Mouse (Mus musculus) lung, embryonic 16.5 days (tissue): Measurements from ENCODE around the gene Zdhhc19. TPM values are rescaled to one million over a fixed set of nuclear protein-coding genes. Genes with fewer than 3 reads are reported as not detected.

Source experiments
- ATAC-seq: fragments of 200-750 bp; cut with Nextera tagmentation; 2 replicates; pipeline ENCODE4 v1.8.0; 2017; ENCODE audit warnings: low read depth, mild to moderate bottlenecking, moderate library complexity
- H3K27ac ChIP-seq: fragments of 300-500 bp; sonication (generic); 2 replicates; pipeline ENCODE4 v1.5.1; 2014; ENCODE audit warnings: mild to moderate bottlenecking, control low read depth, low read length
- H3K27me3 ChIP-seq: fragments of 300-500 bp; sonication (generic); 2 replicates; pipeline ENCODE4 v1.6.1; 2014; ENCODE audit warnings: low read depth, low read length, mixed read lengths; ENCODE audit not compliant: control insufficient read depth, insufficient read depth
- H3K36me3 ChIP-seq: fragments of 300-500 bp; sonication (generic); 2 replicates; pipeline ENCODE4 v1.6.1; 2014; ENCODE audit warnings: low read length; ENCODE audit not compliant: control insufficient read depth, insufficient read depth
- H3K4me1 ChIP-seq: fragments of 300-500 bp; sonication (generic); replicated peaks from 2 replicates; pipeline ENCODE4 v1.6.1; 2014; ENCODE audit warnings: low read length, mixed read lengths; ENCODE audit not compliant: control insufficient read depth, insufficient read depth
- H3K4me2 ChIP-seq: fragments of 300-500 bp; sonication (generic); 2 replicates; pipeline ENCODE4 v1.6.1; 2014; ENCODE audit warnings: low read depth, low read length, control low read depth
- H3K4me3 ChIP-seq: fragments of 300-500 bp; sonication (generic); 2 replicates; pipeline ENCODE4 v1.5.1; 2014; ENCODE audit warnings: mild to moderate bottlenecking, low read length, control low read depth
- H3K9ac ChIP-seq: fragments of 300-500 bp; sonication (generic); 2 replicates; pipeline ENCODE4 v1.6.1; 2014; ENCODE audit warnings: low read length, control low read depth
- H3K9me3 ChIP-seq: fragments of 300-500 bp; sonication (generic); 2 replicates; pipeline ENCODE4 v1.6.1; 2016; ENCODE audit warnings: low read length; ENCODE audit not compliant: control insufficient read depth
- WGBS: fragments of 180-500 bp; shearing (Covaris S2); extraction: QIAGEN DNeasy Blood & Tissue Kit; methylation state at CpG from one replicate; pipeline ENCODE4 v1.1.7; 2014; 5-methylcytosine and 5-hydroxymethylcytosine counted together
- polyA plus RNA-seq: library from polyadenylated mRNA; unstranded; fragments of >200 nt; fragmentation: Nextera tagmentation; extraction: Ambion mirVana; gene quantifications from 2 replicates; pipeline ENCODE4 v1.2.1, GENCODE M21; 2015

Zdhhc19 gene
- polyA plus RNA-seq, 1 experiment from 2014 or later, result not detected

DNA sequence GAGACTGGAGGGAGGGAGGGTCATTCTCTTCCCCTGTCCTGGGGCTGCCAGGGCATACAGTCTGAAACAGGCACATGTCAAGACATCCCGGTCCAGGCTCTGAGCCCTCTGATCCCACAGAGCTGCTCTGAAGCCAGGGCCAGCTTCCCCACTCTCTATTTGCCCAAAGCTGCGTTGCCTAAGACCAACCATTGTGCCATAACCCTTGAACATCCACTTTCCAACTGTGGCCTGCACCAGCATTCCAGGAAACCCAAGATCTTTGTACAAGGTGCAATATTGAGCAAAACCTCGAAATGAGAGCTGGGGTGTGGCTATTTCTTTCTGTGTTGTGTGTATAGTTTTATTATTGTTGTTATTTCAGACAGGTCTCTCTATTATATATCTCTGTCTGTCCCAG lies 59.5 kb downstream of the Zdhhc19 start:
- no peak overlapping the region for H3K9ac ChIP-seq
- no peaks in the 10 kb centered on the region for H3K27me3 ChIP-seq
- no peak overlapping the region for H3K27ac ChIP-seq
- H3K9me3 ChIP-seq, result no peaks in the 10 kb centered on the region
- no peak for ATAC-seq
- peaks cover 6% of the 10 kb centered on the region for H3K4me1 ChIP-seq
- H3K36me3 ChIP-seq, result no peaks in the 10 kb centered on the region
- H3K4me3 ChIP-seq, result no peak overlapping the region
- no peak overlapping the region for H3K4me2 ChIP-seq
- 62% methylated on average over 3 of the region's 3 CpGs for WGBS

DNA sequence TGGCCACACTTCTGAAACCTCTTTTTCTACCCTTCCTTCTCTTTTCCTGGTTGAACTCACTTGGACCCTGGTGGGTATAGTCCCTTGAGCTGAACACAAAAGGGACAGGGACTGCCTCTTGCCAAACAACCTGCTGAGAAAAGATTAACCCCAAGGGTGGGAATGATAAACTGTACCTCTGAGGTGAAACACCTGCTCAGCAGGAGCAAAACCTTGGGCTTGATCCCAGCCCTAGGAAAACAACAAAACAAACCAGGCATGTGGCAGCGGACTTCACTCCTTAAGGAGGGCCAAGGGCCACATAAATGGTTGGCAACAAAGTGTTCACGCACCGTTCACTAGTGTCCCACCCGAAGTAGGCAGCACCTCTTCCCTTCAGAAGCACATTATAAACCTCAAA lies 63.4 kb downstream of the Zdhhc19 start:
- no peaks in the 10 kb centered on the region for H3K9me3 ChIP-seq
- H3K36me3 ChIP-seq, result no peaks in the 10 kb centered on the region
- H3K4me3 ChIP-seq, result no peak overlapping the region
- WGBS, result 65% methylated on average over 4 of the region's 4 CpGs
- H3K27ac ChIP-seq, result no peak overlapping the region
- H3K9ac ChIP-seq, result no peak overlapping the region
- no peak overlapping the region for H3K4me2 ChIP-seq
- no peaks in the 10 kb centered on the region for H3K27me3 ChIP-seq
- H3K4me1 ChIP-seq, result no peaks in the 10 kb centered on the region
- no peak for ATAC-seq

DNA sequence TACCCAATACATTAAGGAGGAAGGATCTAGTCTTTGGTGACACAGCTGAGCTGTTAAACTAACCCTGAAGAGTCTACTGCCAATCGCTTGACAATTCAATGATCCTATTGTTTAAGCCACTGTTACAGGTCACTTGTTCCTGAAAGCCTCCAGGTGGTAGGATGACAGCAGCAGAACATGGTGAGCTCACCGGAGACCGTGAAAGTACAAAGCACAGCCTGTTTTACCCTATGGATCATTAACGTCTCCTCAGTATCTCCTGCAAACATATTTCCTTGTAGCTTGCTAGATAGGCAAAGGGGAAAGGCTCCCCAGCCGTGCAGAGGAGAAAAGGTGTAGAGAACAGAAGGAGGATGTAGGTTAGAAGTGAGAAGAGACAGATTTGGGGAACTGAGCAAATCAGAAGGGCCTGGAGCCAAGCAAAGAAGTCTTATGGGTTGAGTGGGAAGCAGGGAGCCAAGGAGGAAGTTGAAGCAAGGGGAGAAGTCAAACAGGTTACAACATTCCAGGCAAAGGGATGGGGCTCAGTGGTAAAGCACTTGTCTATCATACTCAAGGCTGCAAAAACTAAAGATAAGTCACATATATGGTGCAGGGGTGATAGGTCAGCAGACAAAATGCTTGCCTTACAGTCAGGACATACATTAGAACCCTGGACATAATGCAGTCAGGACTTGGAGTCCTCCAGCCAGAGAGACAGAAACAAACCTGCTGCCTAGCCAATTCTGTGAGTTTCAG lies 67.2 kb downstream of the Zdhhc19 start:
- Histone ChIP-seq H3K4me1 (no peaks in the 10 kb centered on the region), H3K9me3 (no peaks in the 10 kb centered on the region), H3K36me3 (no peaks in the 10 kb centered on the region), H3K27ac (0 out of 2 replicates have a peak overlapping the region, but pooled peaks have one; percentile 0), H3K9ac (no peak overlapping the region), H3K4me3 (no peak overlapping the region), H3K4me2 (no peak overlapping the region), H3K27me3 (no peaks in the 10 kb centered on the region)
- ATAC-seq, result no peak; the same call in 1 of the 2 replicates
- WGBS, result 50% methylated on average over 5 of the region's 5 CpGs

DNA sequence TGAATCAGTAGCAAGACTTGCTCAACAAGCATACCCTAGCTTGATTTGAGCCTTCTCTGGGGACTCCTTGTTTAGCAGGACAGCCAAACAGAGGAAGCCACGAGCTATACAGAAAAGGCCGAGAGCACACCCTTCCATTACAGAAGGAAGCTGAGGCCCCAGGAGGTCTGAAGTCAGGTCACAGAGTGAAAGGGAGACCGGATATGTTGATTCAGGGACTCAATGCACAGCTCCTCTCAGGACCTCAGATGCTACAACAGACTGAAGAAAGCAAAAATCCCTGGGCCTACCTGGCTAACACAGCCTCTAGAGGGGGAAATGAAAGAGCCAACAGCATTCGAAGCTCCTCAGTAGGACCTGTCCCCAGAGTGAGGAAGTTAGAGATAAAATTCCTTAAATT lies 71.2 kb downstream of the Zdhhc19 start:
- Histone ChIP-seq H3K9me3 (no peaks in the 10 kb centered on the region), H3K36me3 (no peaks in the 10 kb centered on the region), H3K27me3 (no peaks in the 10 kb centered on the region), H3K27ac (no peak overlapping the region), H3K9ac (no peak overlapping the region), H3K4me3 (no peak overlapping the region), H3K4me1 (0 out of 2 replicates have a peak, but pooled peaks cover 2% of the 10 kb centered on the region), H3K4me2 (no peak overlapping the region)
- no peak for ATAC-seq
- WGBS, result 42% methylated on average over 4 of the region's 4 CpGs

DNA sequence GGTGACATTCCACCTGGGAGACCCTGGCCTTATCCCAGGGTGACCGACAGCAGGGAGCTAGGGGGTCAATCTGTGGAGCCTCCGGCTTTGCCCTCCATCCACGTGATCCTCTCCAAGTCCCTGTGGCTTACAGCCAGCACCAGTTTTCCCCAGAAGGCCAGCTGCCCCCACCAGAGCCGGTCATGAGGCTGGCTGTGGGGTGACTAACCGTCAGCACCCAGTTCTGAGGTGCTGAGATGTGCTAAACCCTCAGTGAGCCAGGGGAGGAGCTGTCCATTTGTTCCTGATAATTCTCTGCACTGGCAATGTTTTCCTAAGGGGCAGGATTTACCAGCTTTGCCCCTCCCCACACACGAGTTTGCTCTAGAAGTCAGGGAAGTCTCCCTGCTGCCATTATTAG lies 72.3 kb downstream of the Zdhhc19 start:
- no peak overlapping the region for H3K4me3 ChIP-seq
- no peak overlapping the region for H3K4me2 ChIP-seq
- ATAC-seq, result no peak
- no peaks in the 10 kb centered on the region for H3K36me3 ChIP-seq
- WGBS, result 50% methylated on average over 6 of the region's 6 CpGs
- H3K27ac ChIP-seq, result no peak overlapping the region
- H3K27me3 ChIP-seq, result no peaks in the 10 kb centered on the region
- H3K9ac ChIP-seq, result no peak overlapping the region
- 0 out of 2 replicates have a peak, but pooled peaks cover 2% of the 10 kb centered on the region for H3K4me1 ChIP-seq
- H3K9me3 ChIP-seq, result no peaks in the 10 kb centered on the region

DNA sequence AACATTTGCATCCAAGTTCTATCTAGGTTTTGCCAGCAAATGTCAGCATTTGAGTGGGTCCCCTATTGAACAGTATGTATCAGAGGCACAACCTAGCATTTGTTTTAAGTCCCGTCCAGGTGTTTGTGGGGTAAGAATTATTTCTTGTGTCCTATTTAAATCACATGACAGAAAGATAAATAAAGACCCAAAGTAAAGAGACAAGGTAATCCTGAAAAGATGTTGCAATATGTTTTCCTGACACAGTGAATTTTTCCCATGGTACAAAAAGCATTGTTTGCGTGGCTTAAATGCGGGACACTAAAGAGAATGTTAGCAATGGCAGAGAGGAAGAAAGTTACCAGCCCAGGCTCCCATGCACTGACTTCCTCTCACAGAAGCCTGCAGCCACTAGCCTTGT lies 74.0 kb downstream of the Zdhhc19 start:
- WGBS, result 89% methylated on average over 3 of the region's 3 CpGs

DNA sequence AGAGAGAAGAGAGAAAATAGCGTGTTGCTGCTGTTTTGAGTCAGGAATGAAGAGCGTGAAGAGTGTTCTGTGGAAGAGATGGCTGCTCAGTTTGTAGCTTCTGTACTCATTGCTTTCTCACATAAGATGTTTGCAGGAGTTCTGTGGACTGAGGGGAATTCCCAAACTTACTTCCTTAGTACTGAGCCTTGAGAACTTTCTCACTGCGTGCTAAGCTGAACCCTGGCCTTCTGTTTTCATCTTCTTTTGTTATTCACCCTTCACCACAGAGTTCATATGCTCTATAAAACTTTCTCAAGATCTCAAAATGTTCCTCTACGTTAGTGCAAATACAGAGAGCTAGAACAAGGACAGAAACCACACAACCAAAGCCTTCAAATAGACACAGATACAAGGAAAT lies 76.5 kb downstream of the Zdhhc19 start:
- ATAC-seq, result no peak
- Histone ChIP-seq H3K4me2 (no peak overlapping the region), H3K9ac (no peak overlapping the region), H3K27ac (no peak overlapping the region), H3K36me3 (no peaks in the 10 kb centered on the region), H3K4me1 (0 out of 2 replicates have a peak, but pooled peaks cover 2% of the 10 kb centered on the region), H3K9me3 (no peaks in the 10 kb centered on the region), H3K27me3 (no peaks in the 10 kb centered on the region), H3K4me3 (no peak overlapping the region)
- WGBS, result 81% methylated on average over 4 of the region's 4 CpGs

More for the DNA sequence above, 74.0 kb downstream of the Zdhhc19 start:
- Histone ChIP-seq H3K4me2 (no peak overlapping the region), H3K27me3 (no peaks in the 10 kb centered on the region), H3K9ac (no peak overlapping the region), H3K4me1 (0 out of 2 replicates have a peak, but pooled peaks cover 2% of the 10 kb centered on the region), H3K36me3 (no peaks in the 10 kb centered on the region), H3K9me3 (no peaks in the 10 kb centered on the region), H3K4me3 (no peak overlapping the region), H3K27ac (no peak overlapping the region)
- no peak for ATAC-seq

DNA sequence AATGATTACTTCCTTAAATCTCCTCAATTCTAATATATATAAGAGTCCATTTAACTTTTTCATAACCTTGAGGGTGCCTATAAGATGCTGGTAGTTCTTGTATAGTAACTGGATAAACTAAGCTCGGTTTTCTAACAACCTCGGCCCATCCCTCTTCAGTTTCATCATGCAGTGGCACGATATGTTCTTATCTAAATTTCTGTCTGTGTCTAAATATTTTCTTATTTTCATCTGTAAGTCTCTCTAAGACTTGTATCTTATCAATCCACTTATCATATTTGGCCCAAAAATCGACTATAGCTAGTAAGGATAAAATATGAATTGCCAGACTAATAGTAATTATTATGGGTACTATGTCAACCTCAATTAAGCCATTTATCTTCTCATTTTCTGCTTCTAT lies 90.4 kb downstream of the Zdhhc19 start:
- WGBS, result 76% methylated on average over 4 of the region's 4 CpGs
- no peak for ATAC-seq
- Histone ChIP-seq H3K9ac (no peak overlapping the region), H3K27ac (no peak overlapping the region), H3K4me1 (no peaks in the 10 kb centered on the region), H3K4me3 (no peak overlapping the region), H3K27me3 (no peaks in the 10 kb centered on the region), H3K9me3 (no peaks in the 10 kb centered on the region), H3K4me2 (no peak overlapping the region), H3K36me3 (no peaks in the 10 kb centered on the region)

DNA sequence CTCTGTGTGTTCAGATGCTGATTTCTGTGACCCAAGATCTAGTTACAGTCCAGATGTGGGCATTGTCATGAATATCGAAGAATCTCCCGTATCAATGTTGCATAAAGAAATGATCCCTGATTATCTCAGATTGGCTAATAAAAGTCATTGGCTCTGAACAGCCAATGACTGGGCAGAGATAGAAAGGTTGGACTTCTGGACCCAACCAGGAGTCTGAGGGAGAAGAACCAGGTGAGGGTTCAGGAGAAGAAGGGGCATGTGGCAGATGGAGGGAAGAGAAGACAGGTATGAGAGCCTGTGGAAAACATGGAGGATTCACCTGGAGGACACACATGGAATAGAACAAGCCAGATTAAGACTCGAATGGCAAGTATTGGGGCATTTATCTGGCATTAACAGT lies 92.5 kb downstream of the Zdhhc19 start:
- Histone ChIP-seq H3K27me3 (no peaks in the 10 kb centered on the region), H3K9me3 (no peaks in the 10 kb centered on the region), H3K4me1 (no peaks in the 10 kb centered on the region), H3K27ac (no peak overlapping the region), H3K4me2 (no peak overlapping the region), H3K36me3 (no peaks in the 10 kb centered on the region), H3K9ac (no peak overlapping the region), H3K4me3 (no peak overlapping the region)
- no peak for ATAC-seq
- 82% methylated on average over 3 of the region's 3 CpGs for WGBS
